Mouse (Mus musculus): ENCODE data around the gene Olfr638. TPM values are rescaled to one million over a fixed set of nuclear protein-coding genes. Genes with fewer than 3 reads are reported as not detected.
"Not testable (repeated sequence)": the region's sequence is repeated elsewhere in the genome, so short reads cannot be mapped to it uniquely, and the experiment has no call there.

Olfr638 gene
- polyA plus RNA-seq (2012; rRNA removed), result not detected in 2 replicates

GRCm38 (mm10) chr7:103998446-103998845 is at the start of gene Olfr638:
Gene Olfr638 (plus strand): TSS chr7:103998746.
- Histone ChIP-seq H3K27ac (ENCODE audit: insufficient read depth, low read length) (no peak within 1 kb of the TSS), H3K4me3 (ENCODE audit: insufficient read depth, low read length) (no peak within 1 kb of the TSS), H3K4me1 (ENCODE audit: control insufficient read depth, insufficient read depth, low read length) (no peaks in the 10 kb centered on the region)
- no peak for TF ChIP-seq POLR2A (IDR thresholded peaks at IDR 0.05; ENCODE audit: extremely low read depth, insufficient read depth, low read length)
- TF ChIP-seq CTCF (IDR thresholded peaks at IDR 0.05; ENCODE audit: extremely low read depth, insufficient read depth, low read length), result no peak

- H3K4me1 ChIP-seq (ENCODE audit: control insufficient read depth, insufficient read depth, low read length); H3K27ac ChIP-seq (ENCODE audit: insufficient read depth, low read length); H3K4me3 ChIP-seq (ENCODE audit: insufficient read depth, low read length): not testable (repeated sequence)
These were observed 31.7 kb upstream of the Olfr638 start for GRCm38 (mm10) chr7:103966873-103967272.

GRCm38 (mm10) chr7:103970852-103971251 is 27.7 kb upstream of the Olfr638 start, which contains the start of gene Olfr635:
Gene Olfr635 (plus strand): TSS chr7:103971152.
- H3K27ac ChIP-seq (ENCODE audit: insufficient read depth, low read length), result no peak within 1 kb of the TSS
- H3K4me1 ChIP-seq (ENCODE audit: control insufficient read depth, insufficient read depth, low read length), result no peaks in the 10 kb centered on the region
- TF ChIP-seq POLR2A (IDR thresholded peaks at IDR 0.05; ENCODE audit: extremely low read depth, insufficient read depth, low read length) (no peak), CTCF (IDR thresholded peaks at IDR 0.05; ENCODE audit: extremely low read depth, insufficient read depth, low read length) (no peak)
- H3K4me3 ChIP-seq (ENCODE audit: insufficient read depth, low read length), result no peak within 1 kb of the TSS

DNA sequence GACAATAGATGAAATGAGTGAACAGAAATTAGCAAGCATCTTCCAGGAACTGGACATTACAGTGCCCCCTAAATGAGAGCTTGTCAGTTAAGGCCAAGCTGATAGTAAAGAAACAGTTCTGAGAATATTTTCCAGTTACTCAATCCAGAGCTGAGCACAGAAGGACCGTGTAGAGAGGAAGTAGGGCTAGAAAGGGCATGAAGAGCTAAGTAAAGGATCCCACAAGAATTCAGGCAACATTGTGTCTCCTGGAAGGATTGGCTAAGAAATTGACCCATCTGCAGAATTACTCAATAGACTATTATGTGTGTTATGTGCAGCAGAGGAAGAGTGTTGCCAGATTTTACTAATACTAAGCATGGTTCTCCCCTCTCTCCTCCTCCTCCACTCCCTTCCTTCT is 26.8 kb upstream of the Olfr638 start:
- no peaks in the 10 kb centered on the region for H3K4me1 ChIP-seq (ENCODE audit: control insufficient read depth, insufficient read depth, low read length)
- H3K27ac ChIP-seq (ENCODE audit: insufficient read depth, low read length), result no peak overlapping the region
- no peak overlapping the region for H3K4me3 ChIP-seq (ENCODE audit: insufficient read depth, low read length)
- TF ChIP-seq CTCF (IDR thresholded peaks at IDR 0.05; ENCODE audit: extremely low read depth, insufficient read depth, low read length), result no peak
- no peak for TF ChIP-seq POLR2A (IDR thresholded peaks at IDR 0.05; ENCODE audit: extremely low read depth, insufficient read depth, low read length)

GRCm38 (mm10) chr7:103999124-103999523 is 578 bp downstream of the Olfr638 start:
- H3K27ac ChIP-seq (ENCODE audit: insufficient read depth, low read length), result no peak overlapping the region
- no peaks in the 10 kb centered on the region for H3K4me1 ChIP-seq (ENCODE audit: control insufficient read depth, insufficient read depth, low read length)
- H3K4me3 ChIP-seq (ENCODE audit: insufficient read depth, low read length), result no peak overlapping the region
- no peak for TF ChIP-seq POLR2A (IDR thresholded peaks at IDR 0.05; ENCODE audit: extremely low read depth, insufficient read depth, low read length)
- TF ChIP-seq CTCF (IDR thresholded peaks at IDR 0.05; ENCODE audit: extremely low read depth, insufficient read depth, low read length), result no peak

- no peaks in the 10 kb centered on the region for H3K4me1 ChIP-seq (ENCODE audit: control insufficient read depth, insufficient read depth, low read length)
- TF ChIP-seq POLR2A (IDR thresholded peaks at IDR 0.05; ENCODE audit: extremely low read depth, insufficient read depth, low read length) (no peak), CTCF (IDR thresholded peaks at IDR 0.05; ENCODE audit: extremely low read depth, insufficient read depth, low read length) (no peak)
- H3K4me3 ChIP-seq (ENCODE audit: insufficient read depth, low read length), result no peak within 1 kb of the TSS
- no peak within 1 kb of the TSS for H3K27ac ChIP-seq (ENCODE audit: insufficient read depth, low read length)
These were observed 18.7 kb downstream of the Olfr638 start, which contains the start of gene Olfr639 for GRCm38 (mm10) chr7:104017203-104017602. Gene Olfr639 (minus strand): TSS chr7:104017303.

GRCm38 (mm10) chr7:104018953-104019352 is 20.4 kb downstream of the Olfr638 start:
- no peak for TF ChIP-seq CTCF (IDR thresholded peaks at IDR 0.05; ENCODE audit: extremely low read depth, insufficient read depth, low read length)
- TF ChIP-seq POLR2A (IDR thresholded peaks at IDR 0.05; ENCODE audit: extremely low read depth, insufficient read depth, low read length), result no peak
- no peak overlapping the region for H3K27ac ChIP-seq (ENCODE audit: insufficient read depth, low read length)
- H3K4me3 ChIP-seq (ENCODE audit: insufficient read depth, low read length), result no peak overlapping the region
- no peaks in the 10 kb centered on the region for H3K4me1 ChIP-seq (ENCODE audit: control insufficient read depth, insufficient read depth, low read length)

GRCm38 (mm10) chr7:104021651-104022050 is 23.1 kb downstream of the Olfr638 start:
- no peak for TF ChIP-seq POLR2A (IDR thresholded peaks at IDR 0.05; ENCODE audit: extremely low read depth, insufficient read depth, low read length)
- H3K4me1 ChIP-seq (ENCODE audit: control insufficient read depth, insufficient read depth, low read length), result no peaks in the 10 kb centered on the region
- H3K27ac ChIP-seq (ENCODE audit: insufficient read depth, low read length), result no peak overlapping the region
- no peak overlapping the region for H3K4me3 ChIP-seq (ENCODE audit: insufficient read depth, low read length)

GRCm38 (mm10) chr7:104025473-104025872 is 26.9 kb downstream of the Olfr638 start, which contains the start of gene Olfr640:
Gene Olfr640 (minus strand): TSS chr7:104025573.
- Histone ChIP-seq H3K4me1 (ENCODE audit: control insufficient read depth, insufficient read depth, low read length) (no peaks in the 10 kb centered on the region), H3K4me3 (ENCODE audit: insufficient read depth, low read length) (no peak within 1 kb of the TSS), H3K27ac (ENCODE audit: insufficient read depth, low read length) (no peak within 1 kb of the TSS)
- TF ChIP-seq CTCF (IDR thresholded peaks at IDR 0.05; ENCODE audit: extremely low read depth, insufficient read depth, low read length) (no peak), POLR2A (IDR thresholded peaks at IDR 0.05; ENCODE audit: extremely low read depth, insufficient read depth, low read length) (no peak)

DNA sequence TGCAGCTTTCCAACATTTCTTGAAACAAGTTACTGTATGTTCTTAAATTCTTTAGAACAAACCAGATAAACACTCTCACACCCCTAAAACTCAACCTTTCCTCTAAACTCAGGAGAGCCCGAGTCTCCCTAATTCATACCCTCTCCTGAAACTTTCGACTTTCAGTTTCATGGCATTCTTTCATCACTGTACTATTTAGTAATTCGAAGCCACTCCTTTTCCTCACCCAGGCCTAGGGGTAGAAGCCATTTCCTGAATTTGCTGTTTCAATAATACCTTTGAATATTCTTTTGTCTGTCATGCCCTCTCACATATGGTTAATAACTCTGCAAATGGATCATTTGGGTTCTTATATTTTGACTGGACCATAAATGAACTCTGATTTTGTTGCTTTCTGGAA is 28.4 kb downstream of the Olfr638 start:
- Histone ChIP-seq H3K4me1 (ENCODE audit: control insufficient read depth, insufficient read depth, low read length) (no peaks in the 10 kb centered on the region), H3K4me3 (ENCODE audit: insufficient read depth, low read length) (no peak overlapping the region), H3K27ac (ENCODE audit: insufficient read depth, low read length) (no peak overlapping the region)
- TF ChIP-seq CTCF (IDR thresholded peaks at IDR 0.05; ENCODE audit: extremely low read depth, insufficient read depth, low read length) (no peak), POLR2A (IDR thresholded peaks at IDR 0.05; ENCODE audit: extremely low read depth, insufficient read depth, low read length) (no peak)

- Histone ChIP-seq H3K4me1 (ENCODE audit: control insufficient read depth, insufficient read depth, low read length) (no peaks in the 10 kb centered on the region), H3K4me3 (ENCODE audit: insufficient read depth, low read length) (no peak within 1 kb of the TSS), H3K27ac (ENCODE audit: insufficient read depth, low read length) (no peak within 1 kb of the TSS)
- TF ChIP-seq CTCF (IDR thresholded peaks at IDR 0.05; ENCODE audit: extremely low read depth, insufficient read depth, low read length) (no peak), POLR2A (IDR thresholded peaks at IDR 0.05; ENCODE audit: extremely low read depth, insufficient read depth, low read length) (no peak)
These were observed 36.6 kb downstream of the Olfr638 start, which contains the start of gene Olfr641 for GRCm38 (mm10) chr7:104035145-104035544. Gene Olfr641 (plus strand): TSS chr7:104035445.

All from cortical plate, adult 2 months (tissue).